Mouse (Mus musculus): ENCODE measurements around the gene Txn2.

- TF ChIP-seq CTCF (IDR thresholded peaks at IDR 0.05) (no peak), POLR2A (IDR thresholded peaks at IDR 0.05; ENCODE audit: insufficient read depth, low read depth, low read length) (no peak), EP300 (IDR thresholded peaks at IDR 0.05; ENCODE audit: insufficient read depth, low read depth, low read length) (no peak)
Observed at GRCm38 (mm10) chr15:77879756-77880155, 49.0 kb downstream of the Txn2 start.

All from heart, adult 2 months (tissue).